Mouse (Mus musculus) cerebellum, adult 2 months (tissue): ENCODE results near the gene Bcas1.

Source experiments
- CTCF ChIP-seq: fragments of 200-500 bp; IDR thresholded peaks from 2 replicates; pipeline ENCODE4 v1.5.1; 2011; ENCODE audit warnings: low read depth, mild to moderate bottlenecking, control low read depth, low read length, moderate library complexity, borderline replicate concordance; ENCODE audit not compliant: insufficient read depth
- POLR2A ChIP-seq: fragments of 200-500 bp; IDR thresholded peaks from 2 replicates; pipeline ENCODE4 v1.6.1; 2011; ENCODE audit warnings: low read length, control low read depth, borderline replicate concordance; ENCODE audit not compliant: insufficient read depth

DNA sequence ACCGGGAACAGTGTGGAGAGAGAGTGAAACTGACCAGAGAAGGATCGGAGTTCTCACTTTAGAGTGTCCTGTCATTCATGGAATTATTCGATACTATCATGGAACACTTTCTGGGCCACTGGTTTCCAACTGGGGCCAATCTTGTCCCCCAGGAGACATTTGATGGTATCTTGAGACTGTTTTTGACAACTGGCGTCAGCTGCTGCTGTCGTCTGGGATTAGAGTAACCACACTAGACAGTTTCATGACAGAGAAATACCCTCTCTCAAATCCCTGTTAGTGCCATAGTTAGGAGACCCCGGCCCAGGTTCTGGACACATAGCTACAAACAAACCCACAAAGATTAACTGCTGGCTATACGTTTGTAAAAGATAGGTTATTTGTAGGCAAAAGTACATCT lies 124.0 kb downstream of the Bcas1 start:
- TF ChIP-seq CTCF (no peak), POLR2A (no peak)
